Mouse (Mus musculus) liver, postnatal 0 days (tissue): ENCODE measurements around the gene Brinp2. TPM values are rescaled to one million over a fixed set of nuclear protein-coding genes. Genes with fewer than 3 reads are reported as not detected.

Experiments
- ATAC-seq: fragments of 200-750 bp; cut with Nextera tagmentation; 2 replicates; pipeline ENCODE4 v1.8.0; 2017; ENCODE audit warnings: mild to moderate bottlenecking, moderate library complexity
- DNase-seq: peaks from one replicate; pipeline ENCODE4 v3.0.0-alpha.2; 2016
- H3K27ac ChIP-seq: fragments of 300-500 bp; sonication (generic); 2 replicates; pipeline ENCODE4 v1.5.1; 2014; ENCODE audit warnings: antibody characterized with exemption, moderate library complexity, mild to moderate bottlenecking, low read depth
- H3K27me3 ChIP-seq: fragments of 300-500 bp; sonication (generic); 2 replicates; pipeline ENCODE4 v1.6.1; 2014; ENCODE audit warnings: low read length, control low read depth, mixed read lengths; ENCODE audit not compliant: insufficient read depth
- H3K36me3 ChIP-seq: fragments of 300-500 bp; sonication (generic); replicated peaks from 2 replicates; pipeline ENCODE4 v1.6.1; 2014; ENCODE audit warnings: mild to moderate bottlenecking, control low read depth, low read length, moderate library complexity, mixed read lengths; ENCODE audit not compliant: insufficient read depth
- H3K4me1 ChIP-seq: fragments of 300-500 bp; sonication (generic); 2 replicates; pipeline ENCODE4 v1.6.1; 2014; ENCODE audit warnings: antibody characterized with exemption, mild to moderate bottlenecking, control low read depth; ENCODE audit not compliant: insufficient read depth
- H3K4me2 ChIP-seq: fragments of 300-500 bp; sonication (generic); 2 replicates; pipeline ENCODE4 v1.6.1; 2014; ENCODE audit warnings: low read depth, mild to moderate bottlenecking, low read length, moderate library complexity, mixed read lengths
- H3K4me3 ChIP-seq: fragments of 300-500 bp; sonication (generic); 2 replicates; pipeline ENCODE4 v1.5.1; 2014; ENCODE audit warnings: low read depth, low read length
- H3K9ac ChIP-seq: fragments of 300-500 bp; sonication (generic); replicated peaks from 2 replicates; pipeline ENCODE4 v1.6.1; 2014; ENCODE audit warnings: mild to moderate bottlenecking, moderate library complexity
- H3K9me3 ChIP-seq: fragments of 300-500 bp; sonication (generic); 2 replicates; pipeline ENCODE4 v1.6.1; 2016; ENCODE audit warnings: mild to moderate bottlenecking, control low read depth, low read length, mixed read lengths
- CTCF ChIP-seq: sonication (generic); IDR thresholded peaks from 2 replicates; pipeline ENCODE4 v1.5.1; 2016; ENCODE audit warnings: antibody characterized with exemption, low read depth
- EP300 ChIP-seq: IDR thresholded peaks from 2 replicates; pipeline ENCODE4 v1.6.1; 2016; ENCODE audit warnings: antibody characterized with exemption, low read depth, mild to moderate bottlenecking
- WGBS: fragments of 180-500 bp; shearing (Covaris S2); extraction: QIAGEN DNeasy Blood & Tissue Kit; methylation state at CpG from one replicate; pipeline ENCODE4 v1.1.7; 2014; ENCODE audit not compliant: insufficient replicate concordance; 5-methylcytosine and 5-hydroxymethylcytosine counted together
- polyA plus RNA-seq: library from polyadenylated mRNA; unstranded; fragments of >200 nt; fragmentation: Nextera tagmentation; extraction: Ambion mirVana; gene quantifications from 2 replicates; pipeline ENCODE4 v1.2.1, GENCODE M21; 2015

The Brinp2 gene
- polyA plus RNA-seq, 1 experiment from 2014 or later = not detected

- H3K4me2 ChIP-seq = no peak overlapping the region
- no peak overlapping the region for H3K9ac ChIP-seq
- DNase-seq (no peak), ATAC-seq (no peak)
- H3K27me3 ChIP-seq = no peaks in the 10 kb centered on the region
- H3K27ac ChIP-seq = no peak overlapping the region
- WGBS = 75% methylated on average over 8 of the region's 8 CpGs
- H3K36me3 ChIP-seq = no peaks in the 10 kb centered on the region
- no peaks in the 10 kb centered on the region for H3K4me1 ChIP-seq
- no peak overlapping the region for H3K4me3 ChIP-seq
- TF ChIP-seq CTCF = no peak
- no peak for TF ChIP-seq EP300
- no peaks in the 10 kb centered on the region for H3K9me3 ChIP-seq
Observed at GRCm38 (mm10) chr1:158252682-158253222, 103.4 kb downstream of the Brinp2 start.

GRCm38 (mm10) chr1:158248266-158248665 is 107.9 kb downstream of the Brinp2 start:
- Histone ChIP-seq H3K4me2 (no peak overlapping the region), H3K9ac (no peak overlapping the region), H3K9me3 (no peaks in the 10 kb centered on the region), H3K27ac (no peak overlapping the region), H3K4me3 (no peak overlapping the region), H3K4me1 (no peaks in the 10 kb centered on the region), H3K27me3 (no peaks in the 10 kb centered on the region), H3K36me3 (no peaks in the 10 kb centered on the region)
- 75% methylated on average over 3 of the region's 3 CpGs for WGBS
- no peak for ATAC-seq
- TF ChIP-seq CTCF (no peak), EP300 (no peak)
- no peak for DNase-seq

DNA sequence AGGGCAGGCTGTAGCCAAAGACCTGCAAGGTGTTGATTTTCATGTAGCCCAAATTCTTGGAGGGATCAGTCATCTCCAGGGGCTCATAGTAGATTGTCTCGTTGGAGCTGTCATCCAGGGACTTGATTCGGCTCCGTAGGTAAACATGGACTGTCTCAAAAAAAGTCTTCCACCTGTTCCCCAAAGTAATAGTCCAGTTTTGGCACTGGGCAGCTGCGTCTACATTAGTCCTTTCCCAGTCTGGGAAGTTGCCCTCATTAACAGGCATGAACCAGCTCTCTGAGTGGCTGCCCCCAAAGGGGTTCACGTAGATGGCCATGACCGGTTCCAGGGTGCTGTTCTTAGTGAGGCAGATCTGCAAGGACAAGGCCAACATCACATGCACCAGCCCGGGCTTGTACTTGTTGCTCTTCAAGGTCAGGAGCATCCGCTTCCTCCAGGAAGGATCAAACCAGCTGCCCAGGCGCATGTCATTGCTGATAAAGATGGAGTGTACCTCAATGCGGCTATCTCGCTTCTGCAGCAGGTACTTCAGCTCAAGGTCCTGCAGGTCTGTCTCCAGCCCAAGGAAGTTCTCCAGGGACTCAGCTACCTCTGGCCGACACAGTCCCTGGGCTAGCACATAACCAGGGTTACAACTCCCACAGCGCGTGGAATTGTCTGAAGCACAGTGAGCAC is 109.5 kb downstream of the Brinp2 start:
- H3K9ac ChIP-seq = no peak overlapping the region
- TF ChIP-seq CTCF = no peak
- TF ChIP-seq EP300 = peak; percentile 89; the same call in 1 of the 2 replicates
- no peaks in the 10 kb centered on the region for H3K9me3 ChIP-seq
- no peak overlapping the region for H3K4me2 ChIP-seq
- 84% methylated on average over 14 of the region's 14 CpGs for WGBS
- DNase-seq (peak; percentile 31), ATAC-seq (peak; percentile 93)
- no peaks in the 10 kb centered on the region for H3K27me3 ChIP-seq
- H3K36me3 ChIP-seq = no peaks in the 10 kb centered on the region
- no peak overlapping the region for H3K4me3 ChIP-seq
- no peaks in the 10 kb centered on the region for H3K4me1 ChIP-seq
- peak overlapping the region; percentile 48; the same call in 1 of the 2 replicates for H3K27ac ChIP-seq

DNA sequence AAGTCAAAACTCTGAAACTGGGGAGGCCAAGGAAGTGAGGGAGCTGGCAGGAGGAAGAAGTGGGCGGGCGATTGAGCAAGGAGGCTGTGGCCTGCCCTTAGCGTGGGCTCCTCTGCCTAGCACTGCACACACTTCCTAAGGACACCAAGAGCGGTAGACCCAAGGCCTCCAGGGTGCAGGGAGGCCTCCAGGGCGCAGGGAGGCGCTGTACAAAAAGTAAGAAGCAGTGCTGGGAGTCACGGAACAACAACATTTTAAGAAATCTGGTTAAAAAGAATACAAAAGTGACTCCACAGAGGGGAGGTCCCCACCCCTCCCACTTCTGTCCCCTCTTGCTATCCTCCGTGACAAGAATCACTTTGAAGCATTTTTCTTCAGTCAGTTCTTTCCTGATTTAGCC is 110.6 kb downstream of the Brinp2 start:
- no peak overlapping the region for H3K27ac ChIP-seq
- DNase-seq (no peak), ATAC-seq (no peak)
- TF ChIP-seq EP300 (no peak), CTCF (0 out of 2 replicates have a peak, but pooled peaks have one; percentile 6)
- H3K4me2 ChIP-seq = no peak overlapping the region
- no peaks in the 10 kb centered on the region for H3K36me3 ChIP-seq
- H3K9me3 ChIP-seq = no peaks in the 10 kb centered on the region
- H3K4me3 ChIP-seq = no peak overlapping the region
- no peaks in the 10 kb centered on the region for H3K4me1 ChIP-seq
- no peaks in the 10 kb centered on the region for H3K27me3 ChIP-seq
- H3K9ac ChIP-seq = no peak overlapping the region
- WGBS = 72% methylated on average over 8 of the region's 8 CpGs

- TF ChIP-seq CTCF (no peak), EP300 (no peak)
- H3K9ac ChIP-seq = no peak overlapping the region
- H3K9me3 ChIP-seq = no peaks in the 10 kb centered on the region
- no peak overlapping the region for H3K4me3 ChIP-seq
- ATAC-seq (no peak), DNase-seq (no peak)
- no peaks in the 10 kb centered on the region for H3K36me3 ChIP-seq
- no peaks in the 10 kb centered on the region for H3K4me1 ChIP-seq
- no peak overlapping the region for H3K27ac ChIP-seq
- no peak overlapping the region for H3K4me2 ChIP-seq
- 71% methylated on average over 3 of the region's 3 CpGs for WGBS
- H3K27me3 ChIP-seq = no peaks in the 10 kb centered on the region
Observed at GRCm38 (mm10) chr1:158244016-158244415, 112.1 kb downstream of the Brinp2 start.

DNA sequence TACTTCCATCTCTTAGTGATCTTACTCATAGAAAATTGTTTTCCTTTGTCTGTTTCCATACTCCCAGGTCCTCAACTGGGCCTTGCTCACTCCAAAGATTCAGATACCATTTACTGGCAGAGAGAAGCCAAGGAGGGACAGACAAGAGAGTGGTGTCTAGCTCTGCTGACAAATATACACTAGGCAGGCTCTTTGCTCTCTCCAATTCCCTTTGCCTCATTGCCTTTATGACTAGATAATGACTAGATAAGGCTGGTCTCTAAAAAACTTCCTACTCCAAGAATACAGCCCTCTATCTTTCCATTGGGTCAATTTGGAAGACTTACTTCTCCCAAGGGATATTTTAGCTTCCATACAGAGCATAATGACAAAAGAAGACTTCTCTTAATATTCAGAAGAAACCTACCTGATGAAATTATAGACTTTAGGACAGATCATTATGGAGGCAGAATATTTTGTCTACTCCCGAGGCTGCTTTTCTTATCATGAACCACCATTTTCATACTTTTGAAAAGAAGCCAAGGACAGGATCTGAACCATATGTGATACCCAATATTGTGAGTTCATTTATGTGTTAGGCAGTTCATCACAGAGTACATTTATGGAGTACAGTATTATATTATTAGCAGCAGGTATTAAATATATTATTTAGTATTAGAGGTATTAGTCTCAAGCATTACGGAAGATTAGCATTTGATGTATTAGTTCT is 114.1 kb downstream of the Brinp2 start:
- ATAC-seq = no peak

More for the DNA sequence above, 114.1 kb downstream of the Brinp2 start:
- DNase-seq = no peak
- H3K9ac ChIP-seq = no peak overlapping the region
- H3K9me3 ChIP-seq = no peaks in the 10 kb centered on the region
- no peaks in the 10 kb centered on the region for H3K36me3 ChIP-seq
- no peak overlapping the region for H3K4me3 ChIP-seq
- H3K27ac ChIP-seq = 0 out of 2 replicates have a peak overlapping the region, but pooled peaks have one; percentile 45
- no peaks in the 10 kb centered on the region for H3K27me3 ChIP-seq
- H3K4me2 ChIP-seq = no peak overlapping the region
- TF ChIP-seq CTCF (no peak), EP300 (peak; percentile 58)
- 69% methylated on average over 2 of the region's 2 CpGs for WGBS
- H3K4me1 ChIP-seq = no peaks in the 10 kb centered on the region
